Comparison of ENCODE assay signal across 20 mouse cellular contexts in the genomic region with DNA sequence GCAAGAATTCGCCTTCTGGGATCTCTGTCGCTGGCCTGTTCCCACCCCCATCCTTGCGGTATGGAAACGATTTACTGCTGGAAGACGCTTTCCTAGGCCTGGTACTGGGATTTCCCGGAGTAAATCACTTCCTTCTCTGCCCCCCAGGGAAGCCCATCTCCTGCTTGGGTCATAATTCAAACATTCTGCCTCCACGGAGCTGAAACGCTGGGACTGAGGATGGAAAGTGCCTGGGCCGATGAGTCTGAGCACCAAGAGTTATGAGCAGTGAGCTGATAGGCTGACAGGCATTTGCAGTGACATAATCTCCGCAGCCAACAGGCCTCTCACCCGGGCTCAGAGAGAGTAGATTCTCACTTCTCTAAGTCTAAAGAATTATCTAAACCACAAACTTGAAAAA. TPM values are rescaled to one million over a fixed set of nuclear protein-coding genes. Genes with fewer than 3 reads are reported as not detected.
DNase-seq lines count a peak whose midpoint lies in the region; ATAC-seq and TF ChIP-seq lines count a peak whose summit lies in the region.
"Had no signal": no experiment of that assay in that cellular context is flagged by ENCODE, and none has a peak within 500 bp of the region (broad histone marks: within the 10 kb centered on the region; RNA-seq: fewer than 3 reads in every experiment).

No protein-coding gene starts in this region.

- H3K9me3 ChIP-seq in intestine, embryonic 14.5 days (ENCODE audit: control insufficient read depth, low read length) = no peaks in the 10 kb centered on the region
- no peaks in the 10 kb centered on the region for H3K9me3 ChIP-seq in intestine, postnatal 0 days (ENCODE audit: control insufficient read depth)
- H3K9me3 ChIP-seq: heart, embryonic 10.5 days; liver, embryonic 13.5 days; midbrain, embryonic 10.5 days had no signal

- no peak overlapping the region for H3K4me3 ChIP-seq in intestine, embryonic 14.5 days (ENCODE audit: low read depth, low read length)
- no peak overlapping the region for H3K4me3 ChIP-seq in intestine, postnatal 0 days (ENCODE audit: low read depth, low read length)
- no peak overlapping the region for H3K4me3 ChIP-seq in embryonic fibroblast, embryonic 13.5 days (ENCODE audit: insufficient read depth, low read length)
- H3K4me3 ChIP-seq in gastrocnemius, adult 2 months = no peak overlapping the region
- H3K4me3 ChIP-seq: heart, embryonic 10.5 days; liver, embryonic 13.5 days; midbrain, embryonic 10.5 days had no signal

- 23% methylated on average over 11 of the region's 11 CpGs for WGBS in intestine, embryonic 14.5 days
- WGBS in intestine, postnatal 0 days = 51% methylated on average over 11 of the region's 11 CpGs

- DNase-seq in intestine, embryonic 14.5 days (ENCODE audit: low spot score) = no peak
- DNase-seq in embryo, embryonic 11 days = peak; percentile 71
- DNase-seq in gastrocnemius, adult 2 months = no peak
- DNase-seq in layer of hippocampus, adult 8-10 months (ENCODE audit: low spot score in 2 of 2) = no peak
- DNase-seq in gastrocnemius, postnatal 25 days = no peak
- DNase-seq: adrenal gland, postnatal 10 days; cerebellum, adult 8-10 months; gastrocnemius, postnatal 36 days; heart, postnatal 14 days; liver, embryonic 13.5 days; lung, postnatal 10 days; right cerebral cortex, postnatal 25 days; thymus, postnatal 4 days had no signal

- no peak overlapping the region for H3K9ac ChIP-seq in intestine, embryonic 14.5 days (ENCODE audit: low read length)
- no peak overlapping the region for H3K9ac ChIP-seq in intestine, postnatal 0 days (ENCODE audit: low read depth, low read length)
- H3K9ac ChIP-seq: liver, embryonic 13.5 days had no signal

- H3K36me3 ChIP-seq in intestine, embryonic 14.5 days (ENCODE audit: control insufficient read depth, insufficient read depth, low read length) = no peaks in the 10 kb centered on the region
- no peaks in the 10 kb centered on the region for H3K36me3 ChIP-seq in intestine, postnatal 0 days (ENCODE audit: control insufficient read depth, insufficient read depth)
- H3K36me3 ChIP-seq: heart, embryonic 10.5 days; liver, embryonic 13.5 days; midbrain, embryonic 10.5 days had no signal

- H3K4me2 ChIP-seq in intestine, embryonic 14.5 days (ENCODE audit: low read length) = no peak overlapping the region
- H3K4me2 ChIP-seq in intestine, postnatal 0 days (replicated peaks; ENCODE audit: low read depth) = no peak overlapping the region
- H3K4me2 ChIP-seq: liver, embryonic 13.5 days had no signal

- H3K27ac ChIP-seq in intestine, embryonic 14.5 days (ENCODE audit: low read depth) = 0 out of 2 replicates have a peak overlapping the region, but pooled peaks have one; percentile 27
- H3K27ac ChIP-seq in intestine, postnatal 0 days (ENCODE audit: low read depth, low read length) = no peak overlapping the region
- peak overlapping the region; percentile 70 for H3K27ac ChIP-seq in embryonic fibroblast, embryonic 13.5 days (ENCODE audit: insufficient read depth, low read length)
- H3K27ac ChIP-seq in gastrocnemius, adult 2 months = no peak overlapping the region
- H3K27ac ChIP-seq: heart, embryonic 10.5 days; liver, embryonic 13.5 days; midbrain, embryonic 10.5 days had no signal

- no peak for TF ChIP-seq POLR2A in embryonic fibroblast, embryonic 13.5 days (IDR thresholded peaks at IDR 0.05; ENCODE audit: low read depth, low read length)

- no peak for TF ChIP-seq CTCF in intestine, postnatal 0 days (IDR thresholded peaks at IDR 0.05; ENCODE audit: low read depth)
- no peak for TF ChIP-seq CTCF in embryonic fibroblast, embryonic 13.5 days (IDR thresholded peaks at IDR 0.05; ENCODE audit: borderline replicate concordance, insufficient read depth, low read length)
- no peak for TF ChIP-seq CTCF in gastrocnemius, adult 2 months (IDR thresholded peaks at IDR 0.05)

- no peaks in the 10 kb centered on the region for H3K27me3 ChIP-seq in intestine, embryonic 14.5 days (replicated peaks; ENCODE audit: control insufficient read depth, insufficient read depth, low read length)
- H3K27me3 ChIP-seq in intestine, postnatal 0 days (replicated peaks; ENCODE audit: control insufficient read depth, insufficient read depth, low read length) = no peaks in the 10 kb centered on the region
- H3K27me3 ChIP-seq: liver, embryonic 13.5 days had no signal

- peaks cover 13% of the 10 kb centered on the region for H3K4me1 ChIP-seq in intestine, embryonic 14.5 days (replicated peaks; ENCODE audit: control insufficient read depth, insufficient read depth, low read length)
- H3K4me1 ChIP-seq in intestine, postnatal 0 days (replicated peaks; ENCODE audit: control insufficient read depth, insufficient read depth, low read length) = peaks cover 2% of the 10 kb centered on the region; the same call in 1 of the 2 replicates
- peaks cover 25% of the 10 kb centered on the region for H3K4me1 ChIP-seq in embryonic fibroblast, embryonic 13.5 days (ENCODE audit: control insufficient read depth, insufficient read depth, low read length)

- intact Hi-C loops in gastrocnemius, adult 2 months (cut with DNase I) = no loop called here

- no peak for ATAC-seq in intestine, embryonic 14.5 days (replicated peaks; ENCODE audit: low FRiP score, low TSS enrichment, low read depth)
- no peak for ATAC-seq in intestine, postnatal 0 days
- ATAC-seq in megakaryocyte progenitor cell, adult 5-6 weeks (replicated peaks; ENCODE audit: poor library complexity) = 0 out of 2 replicates have a peak, but pooled peaks have one; percentile 33
- ATAC-seq: forebrain, embryonic 16.5 days; hindbrain, embryonic 16.5 days had no signal

RNA-seq across cellular contexts. Expression of a gene that starts 33.5 kb away (rescaled TPM):
- 8.9 and 9.3 TPM in 2 replicates for polyA plus RNA-seq in intestine, embryonic 14.5 days (2014; fragmentation: Nextera tagmentation; extraction: Ambion mirVana)
- 14.9 and 17.2 TPM in 2 replicates for polyA plus RNA-seq in intestine, postnatal 0 days (2015; fragmentation: Nextera tagmentation; extraction: Ambion mirVana)
- polyA plus RNA-seq in embryonic fibroblast, embryonic 13.5 days (2011; ENCODE audit: insufficient read length, low read depth, missing spikeins) = 15.4 and 21.9 TPM in 2 replicates
- 38.4 and 42.3 TPM in 2 replicates for total RNA-seq in megakaryocyte progenitor cell, adult 5-6 weeks (2015)
- total RNA-seq in megakaryocyte progenitor cell, adult 5-6 weeks (2017) = 26.8 and 36.1 TPM in 2 replicates
- 10 to 100 TPM; 17.7 to 22.3 TPM for total RNA-seq in gastrocnemius, adult 2 months (2021)
- 10 to 100 TPM; 13.8 to 17.4 (median 16.6) TPM for total RNA-seq in layer of hippocampus, adult 8-10 months (2022)
- 10 to 100 TPM; 17.8 to 19.5 TPM for total RNA-seq in gastrocnemius, postnatal 25 days (2021)

RNA-seq across cellular contexts. Expression of a gene that starts 40.4 kb away (rescaled TPM):
- polyA plus RNA-seq in intestine, embryonic 14.5 days (2014; fragmentation: Nextera tagmentation; extraction: Ambion mirVana) = 1,186 and 1,326 TPM in 2 replicates
- polyA plus RNA-seq in intestine, postnatal 0 days (2015; fragmentation: Nextera tagmentation; extraction: Ambion mirVana) = 1,318 and 1,424 TPM in 2 replicates
- 2,470 and 3,105 TPM in 2 replicates for polyA plus RNA-seq in embryonic fibroblast, embryonic 13.5 days (2011; ENCODE audit: insufficient read length, low read depth, missing spikeins)
- total RNA-seq in megakaryocyte progenitor cell, adult 5-6 weeks (2015) = 33.1 and 43.8 TPM in 2 replicates
- 47.0 and 50.4 TPM in 2 replicates for total RNA-seq in megakaryocyte progenitor cell, adult 5-6 weeks (2017)
- over 10,000 TPM; 18,374 to 28,065 TPM for total RNA-seq in gastrocnemius, adult 2 months (2021)
- 100 to 1,000 TPM; 179 to 185 (median 182) TPM for total RNA-seq in layer of hippocampus, adult 8-10 months (2022)
- total RNA-seq in gastrocnemius, postnatal 25 days (2021) = over 10,000 TPM; 20,359 to 26,033 TPM

Comparison
In these comparisons a context has a peak if more than half of its experiments do, and no peak if none do; other contexts are left out.
1. H3K27ac ChIP-seq: peak in intestine, embryonic 14.5 days (single experiment) and embryonic fibroblast, embryonic 13.5 days (single experiment); none in intestine, postnatal 0 days (single experiment) and gastrocnemius, adult 2 months (single experiment).
2. RNA of a gene that starts 40.4 kb away (total RNA-seq): 18,374 to 28,065 TPM in gastrocnemius, adult 2 months and 20,359 to 26,033 TPM in gastrocnemius, postnatal 25 days; 179 to 185 TPM in layer of hippocampus, adult 8-10 months and 33.1 to 50.4 TPM in megakaryocyte progenitor cell, adult 5-6 weeks; every median in the first group is over 10 times any median in the second.